Mouse (Mus musculus) lung, adult 2 months (tissue): Measurements from ENCODE around the gene Fam187a. TPM values are rescaled to one million over a fixed set of nuclear protein-coding genes. Genes with fewer than 3 reads are reported as not detected.
A peak's percentile ranks its signal among the peaks of the same experiment; 100 is the strongest.

ENCODE experiments used
- DNase-seq: peaks from one replicate; pipeline ENCODE4 v3.0.0; 2022
- H3K4me1 ChIP-seq: fragments of 200-500 bp; 2 replicates; pipeline ENCODE4 v1.6.1; 2011; ENCODE audit warnings: low read length; ENCODE audit not compliant: control insufficient read depth, insufficient read depth
- H3K4me3 ChIP-seq: fragments of 200-500 bp; replicated peaks from 2 replicates; pipeline ENCODE3; 2011; ENCODE audit warnings: low read depth, mild to moderate bottlenecking, control low read depth, low read length; ENCODE audit errors: extremely low read depth
- CTCF ChIP-seq: fragments of 200-500 bp; IDR thresholded peaks from 2 replicates; pipeline ENCODE4 v1.5.1; 2011; ENCODE audit warnings: mild to moderate bottlenecking, low read length, control low read depth; ENCODE audit not compliant: insufficient read depth
- POLR2A ChIP-seq: fragments of 200-500 bp; IDR thresholded peaks from 2 replicates; pipeline ENCODE4 v1.6.1; 2011; ENCODE audit warnings: low read depth, mild to moderate bottlenecking, control low read depth, low read length, borderline replicate concordance; ENCODE audit errors: extremely low read depth
- WGBS: fragments of 180-500 bp; shearing (Covaris S2); methylation state at CpG from one replicate; pipeline ENCODE4 v1.1.7; 2018; 5-methylcytosine and 5-hydroxymethylcytosine counted together
- polyA plus RNA-seq: library from polyadenylated mRNA; depleted of rRNA; stranded (reverse); fragments of >200 nt; gene quantifications from 2 replicates; pipeline ENCODE4 v1.2.3, GENCODE M21; 2012; rRNA removed

Fam187a gene
- polyA plus RNA-seq, 1 experiment, result 0.19 TPM

GRCm38 (mm10) chr11:102918077-102918476 is 33.1 kb downstream of the Fam187a start:
- no peak overlapping the region for H3K4me3 ChIP-seq
- H3K4me1 ChIP-seq, result no peaks in the 10 kb centered on the region
- DNase-seq, result no peak
- TF ChIP-seq CTCF, result no peak
- TF ChIP-seq POLR2A, result no peak
- WGBS, result 86% methylated on average over 4 of the region's 4 CpGs

DNA sequence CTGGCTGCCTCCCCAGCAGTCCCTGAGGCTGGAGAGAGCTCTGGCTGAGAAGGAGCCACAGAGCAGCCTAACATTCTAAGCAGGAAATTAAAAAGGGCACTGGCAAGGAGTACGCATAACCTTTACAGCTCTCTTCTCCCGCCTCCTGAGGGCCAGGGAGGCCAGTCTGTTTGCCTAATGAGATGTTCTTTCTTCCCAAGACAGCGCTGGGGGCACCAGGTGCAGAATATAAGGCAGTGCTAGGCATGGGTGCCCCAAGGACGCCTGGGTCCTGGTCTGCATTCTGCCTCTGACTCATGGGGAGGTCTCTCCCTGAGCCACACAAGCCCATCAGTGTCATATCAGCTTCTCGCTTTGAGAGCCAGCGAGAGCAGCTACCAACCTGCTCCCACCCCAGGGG is 36.5 kb downstream of the Fam187a start:
- 91% methylated on average over 6 of the region's 6 CpGs for WGBS

GRCm38 (mm10) chr11:102924557-102925350 is 39.8 kb downstream of the Fam187a start, which contains the start of gene Kif18b:
Gene Kif18b, minus strand, starts transcription at chr11:102925124.
- TF ChIP-seq POLR2A (no peak), CTCF (no peak)
- DNase-seq, result peak; percentile 86
- peak within 1 kb of the TSS; percentile 75 for H3K4me3 ChIP-seq
- under 1% methylated on average over 62 of the region's 62 CpGs for WGBS
- H3K4me1 ChIP-seq, result no peaks in the 10 kb centered on the region

More for the DNA sequence above, 36.5 kb downstream of the Fam187a start:
- DNase-seq, result no peak
- no peak overlapping the region for H3K4me3 ChIP-seq
- no peaks in the 10 kb centered on the region for H3K4me1 ChIP-seq
- TF ChIP-seq CTCF (no peak), POLR2A (no peak)

GRCm38 (mm10) chr11:102925351-102925717 is 40.4 kb downstream of the Fam187a start:
- DNase-seq, result no peak

DNA sequence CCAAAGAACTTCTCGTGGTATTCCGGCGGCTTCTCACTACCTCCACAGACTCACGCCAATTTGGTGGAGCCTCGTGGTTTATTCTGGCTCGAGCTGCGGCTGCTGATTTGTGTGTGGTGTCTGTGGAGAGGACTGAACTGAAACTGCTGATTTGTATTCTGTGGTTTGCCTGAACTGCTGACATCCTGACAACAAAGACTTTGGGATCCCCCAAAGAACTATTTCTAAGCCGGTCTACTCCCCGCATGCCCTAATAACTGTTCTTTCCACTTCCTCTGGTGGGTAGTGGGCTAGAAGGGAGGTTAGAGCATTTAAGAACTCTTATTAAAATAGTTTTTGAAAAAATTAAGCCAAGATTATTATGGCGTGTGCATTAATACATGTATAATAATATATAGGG is 45.7 kb downstream of the Fam187a start:
- WGBS, result 83% methylated on average over 10 of the region's 10 CpGs
- no peak for TF ChIP-seq CTCF
- TF ChIP-seq POLR2A, result no peak
- DNase-seq, result no peak
- no peak overlapping the region for H3K4me3 ChIP-seq
- no peaks in the 10 kb centered on the region for H3K4me1 ChIP-seq

More at GRCm38 (mm10) chr11:102925351-102925717, 40.4 kb downstream of the Fam187a start:
- no peaks in the 10 kb centered on the region for H3K4me1 ChIP-seq
- no peak for TF ChIP-seq POLR2A
- WGBS, result 1% methylated on average over 10 of the region's 10 CpGs
- peak overlapping the region; percentile 75 for H3K4me3 ChIP-seq

DNA sequence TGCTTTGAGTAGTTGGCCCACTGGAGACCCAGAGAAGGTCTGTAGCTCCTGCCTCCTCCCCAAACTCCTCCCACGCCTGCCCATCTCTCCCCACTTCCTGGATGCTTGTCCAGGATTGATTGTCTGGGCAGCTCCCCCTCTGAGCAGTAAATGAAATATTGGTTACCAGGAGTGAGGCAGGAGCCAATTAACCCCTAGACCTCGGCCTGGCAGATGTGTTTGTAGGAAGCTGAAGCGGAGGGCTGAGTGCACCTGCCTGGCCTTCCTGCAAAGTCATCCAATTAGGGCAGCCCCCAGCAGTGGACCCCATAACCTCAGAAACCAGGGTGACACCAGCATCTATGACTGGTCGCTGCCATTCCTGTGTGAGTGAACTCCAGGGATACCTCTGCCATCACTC is 51.3 kb downstream of the Fam187a start:
- DNase-seq, result no peak
- no peaks in the 10 kb centered on the region for H3K4me1 ChIP-seq
- TF ChIP-seq POLR2A (no peak), CTCF (no peak)
- 32% methylated on average over 4 of the region's 4 CpGs for WGBS
- H3K4me3 ChIP-seq, result no peak overlapping the region

Other genes with a start within 250 kb of the Fam187a start
- not detected in 2 replicates for gene Meioc, start 221.5 kb upstream of the Fam187a start, polyA plus RNA-seq
- gene Ccdc43, start 187.4 kb upstream of the Fam187a start, polyA plus RNA-seq, result 4.3 and 5.0 TPM in 2 replicates
- gene Adam11, start 123.7 kb upstream of the Fam187a start, polyA plus RNA-seq, result 3.3 and 3.6 TPM in 2 replicates
- gene Gjc1, start 65.5 kb upstream of the Fam187a start, polyA plus RNA-seq, result 9.1 and 14.8 TPM in 2 replicates
- gene Higd1b, start 49.3 kb upstream of the Fam187a start, polyA plus RNA-seq, result 52.5 and 72.6 TPM in 2 replicates
- gene Eftud2, start 4.2 kb upstream of the Fam187a start, polyA plus RNA-seq, result 74.5 and 77.7 TPM in 2 replicates
- 1.00 and 1.3 TPM in 2 replicates for gene Ccdc103, start 4.0 kb upstream of the Fam187a start, polyA plus RNA-seq
- gene Gfap, start 15.7 kb downstream of the Fam187a start, polyA plus RNA-seq, result 0.15 and 0.24 TPM in 2 replicates
- gene Kif18b, start 40.0 kb downstream of the Fam187a start, polyA plus RNA-seq, result 0.61 and 0.99 TPM in 2 replicates
- gene C1ql1, start 61.5 kb downstream of the Fam187a start, polyA plus RNA-seq, result 0.22 TPM in 2 replicates
- gene Nmt1, start 143.0 kb downstream of the Fam187a start, polyA plus RNA-seq, result 24.0 and 32.2 TPM in 2 replicates
- gene Dcakd, start 143.2 kb downstream of the Fam187a start, polyA plus RNA-seq, result 54.4 and 58.2 TPM in 2 replicates
- 11.0 and 17.2 TPM in 2 replicates for gene Plcd3, start 216.5 kb downstream of the Fam187a start, polyA plus RNA-seq
- gene Acbd4, start 216.5 kb downstream of the Fam187a start, polyA plus RNA-seq, result 41.1 and 46.5 TPM in 2 replicates
- 15.2 and 16.0 TPM in 2 replicates for gene Hexim1, start 231.1 kb downstream of the Fam187a start, polyA plus RNA-seq
- 2.9 and 4.7 TPM in 2 replicates for gene Hexim2, start 247.3 kb downstream of the Fam187a start, polyA plus RNA-seq